Mouse (Mus musculus) yolk sac, embryonic 10.5 days (tissue): Measurements from ENCODE around the gene 1700003E16Rik.

ENCODE experiments used
- DNase-seq: peaks from one replicate; pipeline ENCODE4 v3.0.0-alpha.2; 2017; ENCODE audit warnings: low spot score

Gene 1700003E16Rik

DNA sequence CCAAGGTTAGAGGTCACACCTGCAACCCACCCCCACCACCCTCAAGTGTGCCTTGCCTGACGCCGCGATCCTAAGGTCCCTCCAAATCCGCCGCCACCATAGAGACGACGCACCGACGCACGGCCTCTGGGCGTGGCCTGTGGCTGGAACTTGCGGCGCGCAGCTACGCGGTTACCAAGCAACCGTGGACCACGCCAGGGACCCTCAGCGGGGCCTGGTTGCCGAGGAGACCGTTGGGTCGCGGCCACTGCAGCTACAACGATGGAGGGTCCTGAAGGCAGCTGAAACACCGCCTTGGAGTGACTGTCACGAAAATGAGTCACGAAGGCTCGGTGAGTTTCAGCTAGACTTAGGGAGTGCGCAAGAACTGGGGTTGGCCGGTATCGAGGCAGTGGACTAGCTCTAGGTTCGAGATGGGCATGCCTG lies at the start of gene 1700003E16Rik, which contains the start of gene Wdr54:
TSS of gene 1700003E16Rik (plus strand) at position 146 of the 426 bp plus-strand sequence.
TSS of gene Wdr54 (minus strand) at position 139 of the 426 bp plus-strand sequence.
- DNase-seq: peak; percentile 74

DNA sequence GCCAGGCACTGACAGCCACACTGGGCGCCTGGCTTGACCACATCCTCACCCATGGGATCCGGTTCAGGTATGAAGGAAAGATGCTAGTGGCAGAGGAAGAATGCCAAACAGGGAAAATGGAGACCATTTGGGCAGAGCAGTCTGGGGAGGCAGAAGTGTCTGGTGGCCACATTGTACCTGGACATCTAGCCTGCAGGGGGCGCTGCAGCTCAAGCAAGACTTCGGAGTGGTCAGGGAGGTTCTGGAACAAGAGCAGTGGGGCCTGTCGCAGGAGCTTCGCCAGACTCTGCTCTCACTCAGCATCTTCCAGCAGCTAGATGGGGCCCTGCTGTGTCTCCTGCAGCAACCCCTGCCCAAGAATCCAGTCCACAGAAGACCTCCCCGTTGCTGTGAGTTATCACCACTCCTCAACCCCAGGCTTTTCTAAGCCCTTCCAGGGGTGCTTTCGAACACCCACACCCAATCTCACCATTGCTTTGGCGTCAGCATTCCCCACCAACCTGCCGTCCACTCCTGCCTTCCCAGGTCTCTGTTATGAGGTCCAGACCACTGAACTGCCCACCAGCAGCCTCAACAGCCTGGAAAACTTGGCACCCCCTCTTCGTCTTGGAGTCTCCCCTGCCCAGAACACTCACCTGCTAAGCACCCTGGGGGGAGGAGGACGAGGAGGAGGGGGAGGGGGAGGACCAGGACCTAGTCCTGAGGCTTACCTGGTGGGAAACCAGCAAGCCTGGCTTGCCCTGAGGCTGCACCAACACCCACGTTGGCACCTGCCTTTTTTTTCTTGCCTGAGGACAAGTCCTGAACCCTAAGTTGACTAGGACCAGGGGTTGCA lies 48.4 kb upstream of the 1700003E16Rik start:
- no peak for DNase-seq

DNA sequence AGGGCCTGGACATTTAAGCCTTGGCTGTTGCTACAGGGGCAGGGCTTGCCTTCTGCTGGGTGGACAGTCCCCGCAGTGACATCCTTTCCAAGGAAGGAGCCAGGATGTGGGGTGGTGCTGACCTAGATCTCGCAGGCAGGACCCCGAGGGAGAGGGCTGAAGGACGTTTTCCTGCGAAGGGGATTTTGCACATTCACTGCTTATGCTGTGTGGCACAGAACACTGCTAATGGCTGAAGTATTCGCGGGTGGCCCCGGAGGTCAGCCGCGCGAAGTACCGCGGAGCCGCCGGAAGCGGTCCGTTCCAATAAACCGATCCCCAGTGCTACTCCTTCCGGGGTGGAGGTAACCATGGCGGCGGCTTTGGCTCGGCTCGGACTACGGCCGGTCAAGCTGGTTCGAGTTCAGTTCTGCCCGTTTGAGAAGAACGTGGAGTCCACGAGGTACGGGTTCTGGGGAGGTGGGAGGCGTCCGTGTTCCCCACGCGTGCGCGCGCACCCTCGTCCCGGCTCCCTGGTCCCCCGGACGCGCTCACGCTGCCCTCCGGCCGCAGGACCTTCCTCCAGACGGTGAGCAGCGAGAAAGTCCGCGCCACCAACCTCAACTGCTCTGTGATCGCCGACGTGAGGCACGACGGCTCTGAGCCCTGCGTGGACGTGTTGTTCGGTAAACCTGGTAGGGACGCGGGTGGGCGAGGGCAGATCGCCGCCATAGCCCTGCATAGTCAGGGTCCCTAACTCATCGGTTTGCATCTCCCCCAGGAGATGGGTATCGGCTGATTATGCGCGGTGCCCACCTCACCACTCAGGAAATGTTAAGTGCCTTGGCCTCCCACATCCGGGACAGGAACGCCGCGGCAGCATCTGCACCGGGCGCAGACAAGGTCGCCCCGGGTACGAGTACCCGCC lies 47.2 kb upstream of the 1700003E16Rik start, which contains the start of gene Mrpl53:
TSS of gene Mrpl53 (plus strand) at position 279 of the 907 bp plus-strand sequence.
- DNase-seq: peak; percentile 83

DNA sequence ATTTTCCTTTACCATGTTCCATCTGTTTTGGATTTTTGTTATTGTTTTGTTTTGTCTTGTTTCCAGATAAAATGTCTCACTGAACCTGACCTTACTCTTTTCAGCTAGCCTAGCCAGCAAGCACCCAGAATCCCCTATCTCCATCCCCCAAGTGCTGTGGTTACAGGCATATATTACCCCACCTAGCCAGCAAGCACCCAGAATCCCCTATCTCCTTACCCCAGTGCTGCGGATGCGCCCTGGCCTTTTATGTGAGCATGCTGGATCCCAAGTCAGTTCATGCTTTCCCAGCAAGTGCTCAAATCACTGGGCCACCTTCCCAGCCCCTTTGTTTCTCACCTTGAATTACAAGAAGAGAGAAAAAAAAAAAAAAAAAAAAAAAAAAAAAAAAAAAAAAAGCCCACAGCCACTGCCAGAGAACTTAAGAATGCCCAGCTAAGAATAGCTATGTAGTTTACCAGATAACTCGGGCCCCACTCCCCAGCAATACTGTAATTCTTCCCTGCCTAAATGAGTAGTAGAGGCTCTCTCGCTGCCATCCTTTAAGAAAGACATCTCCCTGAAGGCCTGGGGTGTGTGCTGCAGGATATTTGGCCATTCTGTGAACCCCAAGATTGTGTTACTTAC lies 44.6 kb upstream of the 1700003E16Rik start:
- DNase-seq: no peak

DNA sequence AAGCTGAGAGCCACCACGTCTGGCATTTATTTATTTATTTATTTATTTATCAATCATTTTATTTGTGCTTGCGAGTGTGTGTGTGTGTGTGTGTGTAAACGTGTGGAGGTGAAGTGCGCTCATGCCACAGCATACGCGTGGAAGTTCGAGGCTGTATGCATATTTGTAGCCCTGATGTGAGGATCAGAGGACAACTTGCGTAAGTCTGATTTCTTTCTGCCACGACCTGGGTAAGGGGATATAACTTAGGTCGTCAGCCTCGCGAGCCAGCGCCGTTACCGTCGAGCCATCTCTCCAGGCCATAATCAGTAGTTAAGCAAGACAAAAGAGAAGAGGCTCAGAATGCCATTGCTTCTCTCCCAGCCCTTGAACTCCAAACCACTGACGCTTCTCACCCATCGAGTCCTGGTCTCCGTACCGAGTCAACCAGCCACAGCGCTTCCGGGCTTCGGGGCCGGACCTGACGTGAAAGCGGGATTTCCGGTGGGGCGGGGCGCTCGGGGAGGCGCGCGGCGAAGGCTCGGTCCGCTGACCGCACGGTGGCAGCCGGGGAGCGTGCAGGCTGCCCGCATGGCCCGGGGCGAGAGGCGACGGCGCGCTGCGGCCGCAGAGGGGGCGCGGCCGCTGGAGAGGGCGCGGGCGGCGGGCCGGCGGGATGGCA lies 41.1 kb upstream of the 1700003E16Rik start, which contains the start of gene Mogs:
TSS of gene Mogs (plus strand) at position 486 of the 661 bp plus-strand sequence.
- DNase-seq: peak; percentile 92

DNA sequence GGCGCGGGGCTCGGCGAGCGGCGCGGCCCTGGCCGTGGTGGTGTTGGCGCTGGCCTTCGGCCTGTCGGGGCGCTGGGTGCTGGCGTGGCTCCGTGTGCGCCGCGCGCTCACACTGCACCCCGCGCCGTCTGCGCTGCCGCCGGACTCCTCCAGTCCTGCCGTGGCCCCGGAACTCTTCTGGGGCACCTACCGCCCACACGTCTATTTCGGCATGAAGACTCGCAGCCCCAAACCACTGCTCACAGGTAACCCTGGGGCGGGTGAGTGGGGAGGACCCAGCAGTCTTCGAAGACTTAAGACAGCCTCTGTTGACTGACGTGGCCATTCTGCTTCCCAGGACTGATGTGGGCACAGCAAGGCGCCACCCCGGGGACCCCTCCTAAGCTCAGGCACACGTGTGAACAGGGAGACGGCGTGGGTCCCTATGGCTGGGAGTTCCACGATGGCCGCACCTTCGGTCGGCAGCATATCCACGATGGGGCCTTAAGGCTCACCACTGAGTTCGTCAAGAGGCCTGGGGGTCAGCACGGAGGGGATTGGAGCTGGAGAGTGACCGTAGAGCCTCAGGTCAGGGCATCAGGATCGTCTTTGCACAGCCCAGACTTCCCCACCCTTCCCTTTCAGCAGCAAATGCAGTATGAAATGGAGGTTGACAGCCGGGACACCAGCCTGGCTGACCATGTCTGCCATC lies 40.4 kb upstream of the 1700003E16Rik start:
- no peak for DNase-seq

DNA sequence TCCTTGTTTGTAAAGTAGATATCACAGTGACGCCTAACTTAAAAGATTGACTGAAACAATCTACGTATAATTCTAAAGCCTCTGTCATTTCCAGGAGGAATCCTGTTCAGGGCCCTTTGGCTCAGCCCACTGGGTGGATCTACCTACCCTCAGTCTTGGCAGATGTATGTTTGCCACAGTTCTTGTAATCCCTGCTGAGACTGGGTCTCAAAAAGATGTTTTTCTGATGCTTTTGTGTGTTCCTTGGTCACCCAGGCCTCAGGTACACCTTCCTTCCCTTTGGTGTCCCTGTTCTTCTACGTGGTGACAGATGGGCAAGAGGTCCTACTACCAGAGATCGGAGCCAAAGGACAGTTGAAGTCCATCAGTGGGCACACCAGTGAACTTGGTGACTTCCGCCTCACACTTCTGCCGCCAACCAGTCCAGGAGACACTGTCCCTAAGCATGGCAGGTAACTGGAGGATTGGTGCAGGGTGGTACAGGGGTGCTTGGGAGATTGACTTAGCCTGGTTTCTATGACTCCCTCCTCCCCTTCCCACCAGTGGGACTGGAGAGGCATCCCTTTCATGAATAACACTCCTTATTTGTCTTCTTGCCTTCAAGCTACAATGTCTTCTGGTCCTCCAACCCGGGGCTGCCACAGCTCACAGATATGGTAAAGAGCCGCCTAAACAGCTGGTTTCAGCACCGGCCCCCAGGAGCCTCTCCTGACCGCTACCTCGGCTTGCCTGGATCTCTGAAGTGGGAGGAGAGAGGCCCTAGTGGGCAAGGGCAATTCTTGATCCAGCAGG lies 39.6 kb upstream of the 1700003E16Rik start:
- DNase-seq: no peak

DNA sequence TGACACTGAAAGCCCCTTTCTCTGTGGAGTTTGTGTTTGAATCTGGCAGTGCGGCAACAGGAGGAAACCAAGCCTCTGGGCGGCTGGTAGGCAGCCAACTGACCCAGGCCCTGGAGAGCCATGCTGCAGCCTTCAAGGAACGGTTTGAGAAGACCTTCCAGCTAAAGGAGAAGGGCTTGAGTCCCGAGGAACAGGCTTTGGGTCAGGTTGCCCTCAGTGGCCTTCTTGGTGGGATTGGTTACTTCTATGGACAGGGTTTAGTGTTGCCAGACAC lies 39.1 kb upstream of the 1700003E16Rik start:
- DNase-seq: no peak

DNA sequence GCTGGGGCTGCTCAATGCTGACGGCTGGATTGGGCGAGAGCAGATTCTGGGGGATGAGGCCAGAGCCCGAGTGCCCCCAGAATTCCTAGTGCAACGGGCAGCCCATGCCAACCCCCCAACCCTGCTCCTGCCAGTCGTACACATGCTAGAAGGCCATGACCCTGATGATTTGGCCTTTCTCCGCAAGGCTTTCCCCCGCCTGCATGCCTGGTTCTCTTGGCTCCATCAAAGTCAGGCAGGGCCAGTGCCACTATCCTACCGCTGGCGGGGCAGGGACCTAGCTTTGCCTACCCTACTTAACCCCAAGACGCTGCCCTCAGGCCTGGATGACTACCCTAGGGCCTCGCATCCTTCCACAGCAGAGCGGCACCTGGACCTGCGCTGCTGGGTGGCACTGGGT lies 38.6 kb upstream of the 1700003E16Rik start:
- no peak for DNase-seq

DNA sequence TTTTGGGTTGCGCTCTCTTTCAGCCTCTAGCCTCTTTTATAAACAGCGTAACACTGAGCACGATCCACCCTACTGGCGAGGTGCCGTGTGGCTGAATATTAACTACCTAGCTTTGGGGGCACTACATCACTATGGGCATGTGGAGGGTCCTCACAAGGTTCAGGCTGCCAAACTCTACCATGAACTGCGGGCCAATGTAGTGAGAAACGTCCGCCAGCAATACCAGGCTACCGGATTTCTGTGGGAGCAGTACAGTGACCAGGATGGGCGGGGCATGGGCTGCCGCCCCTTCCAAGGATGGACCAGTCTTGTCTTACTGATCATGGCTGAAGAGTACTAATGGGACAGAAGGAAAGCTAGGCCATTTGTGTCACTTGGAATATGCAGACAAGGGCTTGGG lies 37.8 kb upstream of the 1700003E16Rik start:
- DNase-seq: no peak

DNA sequence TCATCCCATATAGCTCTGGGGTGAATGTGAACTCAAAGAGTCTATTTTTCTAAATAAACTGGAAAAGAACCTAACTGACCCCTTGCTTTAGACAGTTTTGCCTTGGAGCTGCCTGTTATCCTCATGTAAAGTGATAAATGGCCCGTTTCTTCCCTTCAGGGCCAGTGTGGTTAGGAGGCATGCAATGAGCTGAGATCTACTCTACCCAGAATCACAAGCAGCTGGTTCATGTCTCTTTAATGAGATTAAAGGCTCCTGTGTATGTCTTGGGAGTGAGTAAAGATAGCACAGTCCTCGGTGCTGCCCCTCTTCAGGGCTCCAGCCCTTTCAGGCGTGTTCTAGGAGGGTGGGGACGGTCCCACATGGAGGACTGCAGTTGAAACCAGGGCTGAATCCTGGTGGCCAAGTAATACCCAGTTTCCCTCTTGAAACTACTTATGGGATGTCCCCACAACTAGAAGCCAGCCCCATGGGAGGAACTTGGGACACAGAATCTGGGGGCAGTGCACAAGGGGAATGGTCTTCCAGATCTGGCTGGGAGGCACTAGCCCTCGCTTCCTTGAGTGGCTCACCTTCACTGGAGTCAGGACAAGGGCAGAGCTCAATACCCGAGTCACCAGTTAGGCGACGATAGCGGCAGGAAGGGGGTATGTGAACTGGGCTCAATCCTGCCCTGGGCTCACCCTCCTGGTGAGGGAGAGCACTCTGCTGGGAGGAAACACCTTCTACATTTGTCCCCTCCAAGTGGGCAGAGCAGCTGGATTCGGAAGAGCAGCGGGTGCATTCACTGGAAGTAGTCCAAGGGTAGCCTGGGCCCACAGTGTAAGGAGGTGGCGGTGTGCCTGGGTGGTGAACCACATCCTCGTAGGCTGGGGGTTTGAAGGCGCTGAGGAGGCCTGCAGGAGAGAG lies 37.1 kb upstream of the 1700003E16Rik start:
- DNase-seq: no peak

DNA sequence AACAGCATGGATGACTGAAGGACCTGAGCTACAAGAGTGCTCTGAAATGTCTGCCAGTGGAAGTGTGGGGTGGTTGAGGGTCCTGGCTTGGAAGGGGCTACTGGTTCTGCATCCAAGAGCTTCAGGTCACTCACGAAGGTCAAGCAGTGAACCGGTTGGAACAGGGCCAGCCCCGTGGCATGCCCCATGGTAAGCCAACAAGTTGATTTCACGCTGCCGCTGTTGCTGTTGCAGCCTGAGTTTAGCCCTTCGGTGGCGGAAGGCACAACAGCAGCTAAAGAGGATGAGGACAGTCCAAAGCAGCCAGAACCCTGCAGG lies 36.5 kb upstream of the 1700003E16Rik start:
- no peak for DNase-seq

DNA sequence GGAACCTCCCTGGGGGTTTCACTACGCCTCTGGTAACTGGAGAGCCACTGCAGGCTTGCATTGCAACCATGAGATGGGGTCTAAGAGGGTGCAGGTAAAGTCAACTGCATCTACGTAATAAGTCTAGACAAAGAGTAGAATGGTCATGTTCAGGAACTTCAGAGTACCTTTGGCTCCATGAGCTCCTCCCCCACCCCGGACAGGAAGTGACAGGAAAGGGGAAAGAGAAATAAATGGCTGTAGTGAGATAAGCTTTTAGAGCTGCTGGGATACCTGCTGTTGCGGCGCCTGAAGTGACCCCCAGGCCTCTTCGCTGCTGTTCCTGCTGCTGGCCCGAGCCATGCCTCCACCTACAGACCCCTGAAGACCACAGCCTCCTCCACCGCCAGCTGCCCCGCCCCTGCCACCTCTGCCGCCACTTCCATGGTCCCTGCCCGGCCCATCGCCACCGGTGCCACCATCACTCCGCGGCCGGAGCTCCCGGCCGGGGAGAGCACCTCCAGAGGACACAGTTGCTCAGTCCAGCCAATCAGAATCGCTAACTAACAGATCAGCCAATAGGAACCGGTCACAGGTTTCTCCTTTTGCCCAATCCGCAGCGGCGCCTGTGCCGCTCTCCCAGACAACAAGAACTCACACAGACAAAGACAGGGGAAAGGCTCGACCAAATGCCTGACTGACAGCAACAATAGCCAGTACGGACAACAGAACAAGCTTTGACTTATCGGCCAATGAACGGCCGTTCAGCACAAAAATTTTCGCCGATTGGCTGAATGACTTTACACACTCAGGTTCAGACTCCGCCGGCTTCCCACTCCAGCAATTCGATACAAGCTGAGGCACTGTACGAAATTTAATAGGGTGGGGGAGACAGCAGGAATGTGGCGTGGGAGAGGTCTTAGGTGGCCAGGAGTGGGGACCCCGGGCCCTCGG lies 35.0 kb upstream of the 1700003E16Rik start, which contains the start of gene Wbp1:
TSS of gene Wbp1 (minus strand) at position 630 of the 933 bp plus-strand sequence.
- DNase-seq: peak; percentile 99

DNA sequence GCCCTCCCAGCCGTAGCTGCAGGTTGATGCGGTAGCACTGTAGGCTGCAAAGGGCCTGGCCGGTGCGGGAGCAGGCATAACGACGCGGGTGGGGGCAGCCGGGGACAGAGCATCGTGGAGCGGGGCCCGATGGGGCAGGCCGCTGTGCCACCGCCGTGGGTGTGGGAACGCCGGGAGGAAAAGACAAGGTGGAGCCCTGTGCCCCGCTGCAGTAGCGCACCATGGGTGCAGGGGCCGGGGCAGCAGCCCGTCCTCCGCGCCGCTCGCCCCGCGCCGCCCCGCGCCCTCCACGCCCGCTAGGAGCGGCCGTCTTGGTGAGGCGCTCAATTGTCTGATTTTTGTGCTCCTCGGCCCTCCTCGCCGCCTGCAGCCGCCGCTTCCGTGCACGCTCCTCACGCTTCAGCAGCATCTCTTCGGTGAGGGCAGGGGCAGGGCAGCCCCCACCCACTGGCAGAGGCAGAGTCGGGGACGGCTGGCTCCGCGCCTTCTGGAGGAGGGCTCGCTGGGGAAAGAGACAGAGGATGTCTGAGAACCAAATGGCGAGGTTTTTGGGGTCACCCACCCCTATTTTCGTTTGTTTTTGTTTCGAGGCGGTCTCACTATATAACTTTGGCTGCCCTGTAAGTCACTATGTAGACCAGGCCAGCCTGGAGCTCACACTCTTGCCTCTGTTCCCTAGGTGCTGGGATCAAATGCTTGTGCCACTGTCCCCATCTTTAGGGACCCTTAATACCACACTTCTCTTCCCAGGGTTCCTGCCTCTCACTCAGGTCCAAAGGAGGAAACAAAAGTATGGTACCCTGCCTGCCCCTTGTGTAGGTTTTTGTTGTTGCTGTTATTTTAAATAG lies 34.1 kb upstream of the 1700003E16Rik start:
- no peak for DNase-seq

DNA sequence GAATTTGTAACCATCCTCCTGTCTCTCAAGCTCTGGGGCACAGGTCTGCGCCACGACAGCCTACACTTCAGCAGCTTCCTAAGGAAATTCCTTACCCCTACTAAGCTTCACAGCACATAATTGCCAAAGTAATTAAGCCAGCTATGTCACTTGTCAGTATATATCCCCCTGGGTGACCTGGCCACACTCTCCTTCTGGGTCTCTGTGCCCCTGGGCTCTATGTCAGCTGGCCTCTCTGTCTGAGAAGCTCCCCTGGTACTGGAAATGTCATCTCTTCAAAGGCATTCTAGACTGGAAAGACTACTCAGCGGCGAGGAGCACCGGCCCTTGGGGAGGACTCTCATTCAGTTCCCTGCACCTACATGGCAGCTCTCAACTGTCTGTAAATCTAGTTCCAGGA lies 33.2 kb upstream of the 1700003E16Rik start:
- no peak for DNase-seq

DNA sequence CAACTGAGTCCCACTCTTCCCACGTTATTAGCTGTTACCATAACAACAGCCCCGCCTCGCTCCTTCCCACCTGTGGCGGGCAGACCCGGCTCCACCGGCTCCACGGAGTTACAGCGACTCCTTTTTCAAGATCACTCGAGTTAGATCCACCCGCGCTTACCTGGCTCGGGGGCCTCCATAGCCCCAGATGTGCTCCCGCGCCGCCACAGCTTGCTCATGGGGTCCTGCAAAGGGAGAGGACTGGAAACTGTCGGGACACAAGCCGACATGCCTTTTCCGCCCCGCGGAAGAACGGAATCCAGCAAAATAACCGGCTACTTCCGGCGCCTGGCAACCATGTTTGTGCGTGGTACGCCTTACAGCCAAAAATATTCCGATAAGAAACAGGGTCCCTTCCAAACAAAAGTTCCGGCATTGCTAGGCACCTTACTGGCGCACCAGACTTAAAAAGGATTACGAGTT lies 31.3 kb upstream of the 1700003E16Rik start:
- peak; percentile 92 for DNase-seq

DNA sequence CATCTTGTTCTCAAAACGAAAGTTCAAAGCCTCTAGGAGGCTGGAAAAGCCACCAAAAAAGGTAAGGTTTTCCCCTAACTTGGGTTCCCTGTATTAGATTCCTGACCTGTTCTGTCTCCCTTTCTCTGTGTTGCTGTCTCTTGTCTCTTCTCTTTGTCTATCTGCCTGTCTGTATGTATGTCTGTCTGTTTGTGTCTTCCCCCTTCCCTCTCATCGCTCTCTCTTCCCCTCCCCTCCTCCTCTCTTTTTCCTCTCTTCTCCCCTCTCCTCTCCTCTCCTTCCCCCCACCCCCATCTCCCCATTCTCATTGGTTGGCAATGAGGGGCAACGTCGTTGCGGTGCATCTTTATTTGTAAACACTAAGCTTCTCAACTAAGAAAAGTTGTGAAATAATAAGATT lies 30.9 kb upstream of the 1700003E16Rik start, which contains the start of gene Ino80b:
TSS of gene Ino80b (minus strand) at position 101 of the 400 bp plus-strand sequence.
- DNase-seq: no peak
